Mouse (Mus musculus) small intestine, adult 2 months (tissue): Measurements from ENCODE around the gene Hsh2d.

Experiments
- CTCF ChIP-seq: fragments of 200-500 bp; IDR thresholded peaks from 2 replicates; pipeline ENCODE4 v1.5.1; 2012; ENCODE audit warnings: low read depth, mild to moderate bottlenecking, control low read depth, inconsistent platforms, low read length, moderate library complexity, mixed read lengths; ENCODE audit not compliant: insufficient replicate concordance, insufficient read length; ENCODE audit errors: extremely low read depth
- POLR2A ChIP-seq: fragments of 200-500 bp; IDR thresholded peaks from 2 replicates; pipeline ENCODE4 v1.6.1; 2012; ENCODE audit warnings: low read depth, mild to moderate bottlenecking, control low read depth, inconsistent platforms, low read length, moderate library complexity

GRCm38 (mm10) chr8:72208582-72208981 is 19.1 kb downstream of the Hsh2d start:
- TF ChIP-seq POLR2A = no peak
- TF ChIP-seq CTCF = no peak
